Mouse (Mus musculus) intestine, embryonic 14.5 days (tissue): ENCODE data around the gene Sdk2. TPM values are rescaled to one million over a fixed set of nuclear protein-coding genes. Genes with fewer than 3 reads are reported as not detected.

Experiments
- ATAC-seq: fragments of 200-750 bp; cut with Nextera tagmentation; replicated peaks from 2 replicates; pipeline ENCODE4 v1.8.0; 2017; ENCODE audit warnings: low read depth, moderate number of reproducible peaks, moderate TSS enrichment, moderate library complexity; ENCODE audit not compliant: low FRiP score, low TSS enrichment
- DNase-seq: peaks from one replicate; pipeline ENCODE4 v3.0.0-alpha.2; 2018; ENCODE audit warnings: low spot score
- H3K27ac ChIP-seq: fragments of 300-500 bp; sonication (generic); 2 replicates; pipeline ENCODE4 v1.5.1; 2014; ENCODE audit warnings: low read depth, mild to moderate bottlenecking, control low read depth
- H3K27me3 ChIP-seq: fragments of 300-500 bp; sonication (generic); replicated peaks from 2 replicates; pipeline ENCODE4 v1.6.1; 2014; ENCODE audit warnings: low read length, control low read depth; ENCODE audit not compliant: control insufficient read depth, insufficient read depth
- H3K36me3 ChIP-seq: fragments of 300-500 bp; sonication (generic); 2 replicates; pipeline ENCODE4 v1.6.1; 2014; ENCODE audit warnings: low read length, control low read depth; ENCODE audit not compliant: control insufficient read depth, insufficient read depth
- H3K4me1 ChIP-seq: fragments of 300-500 bp; sonication (generic); replicated peaks from 2 replicates; pipeline ENCODE4 v1.6.1; 2014; ENCODE audit warnings: low read length, control low read depth, mixed read lengths; ENCODE audit not compliant: control insufficient read depth, insufficient read depth
- H3K4me2 ChIP-seq: fragments of 300-500 bp; sonication (generic); 2 replicates; pipeline ENCODE4 v1.6.1; 2014; ENCODE audit warnings: low read length
- H3K4me3 ChIP-seq: fragments of 300-500 bp; sonication (generic); 2 replicates; pipeline ENCODE4 v1.5.1; 2014; ENCODE audit warnings: low read depth, low read length, control low read depth, mixed read lengths
- H3K9ac ChIP-seq: fragments of 300-500 bp; sonication (generic); 2 replicates; pipeline ENCODE4 v1.6.1; 2014; ENCODE audit warnings: mild to moderate bottlenecking, low read length
- H3K9me3 ChIP-seq: fragments of 300-500 bp; sonication (generic); 2 replicates; pipeline ENCODE4 v1.6.1; 2016; ENCODE audit warnings: low read length, control low read depth; ENCODE audit not compliant: control insufficient read depth
- WGBS: fragments of 180-500 bp; shearing (Covaris S2); extraction: QIAGEN DNeasy Blood & Tissue Kit; methylation state at CpG from one replicate; pipeline ENCODE4 v1.1.7; 2014; 5-methylcytosine and 5-hydroxymethylcytosine counted together
- polyA plus RNA-seq: library from polyadenylated mRNA; unstranded; fragments of >200 nt; fragmentation: Nextera tagmentation; extraction: Ambion mirVana; gene quantifications from 2 replicates; pipeline ENCODE4 v1.2.1, GENCODE M21; 2014

Sdk2 gene
- polyA plus RNA-seq, 1 experiment from 2014 or later = 3.1 TPM

- H3K36me3 ChIP-seq = no peaks in the 10 kb centered on the region
- no peak overlapping the region for H3K4me2 ChIP-seq
- H3K27me3 ChIP-seq = no peaks in the 10 kb centered on the region
- DNase-seq = no peak
- H3K4me3 ChIP-seq = no peak overlapping the region
- ATAC-seq = no peak
- WGBS = 41% methylated on average over 11 of the region's 11 CpGs
- no peak overlapping the region for H3K27ac ChIP-seq
- H3K9ac ChIP-seq = no peak overlapping the region
- H3K4me1 ChIP-seq = peaks cover 20% of the 10 kb centered on the region
- no peaks in the 10 kb centered on the region for H3K9me3 ChIP-seq
Measured at GRCm38 (mm10) chr11:114019087-114019486, 47.8 kb downstream of the Sdk2 start.

- Histone ChIP-seq H3K36me3 (no peaks in the 10 kb centered on the region), H3K27me3 (no peaks in the 10 kb centered on the region), H3K27ac (no peak overlapping the region), H3K4me1 (peaks cover 20% of the 10 kb centered on the region), H3K4me2 (no peak overlapping the region), H3K9me3 (no peaks in the 10 kb centered on the region), H3K9ac (no peak overlapping the region), H3K4me3 (no peak overlapping the region)
- ATAC-seq (no peak), DNase-seq (no peak)
- 43% methylated on average over 14 of the region's 14 CpGs for WGBS
Measured at GRCm38 (mm10) chr11:114016889-114017392, 49.9 kb downstream of the Sdk2 start.

- no peak overlapping the region for H3K4me3 ChIP-seq
- H3K9me3 ChIP-seq = no peaks in the 10 kb centered on the region
- peaks cover 26% of the 10 kb centered on the region for H3K4me1 ChIP-seq
- no peaks in the 10 kb centered on the region for H3K27me3 ChIP-seq
- H3K36me3 ChIP-seq = no peaks in the 10 kb centered on the region
- H3K4me2 ChIP-seq = peak overlapping the region; percentile 8; the same call in 1 of the 2 replicates
- DNase-seq (peak; percentile 61), ATAC-seq (no peak)
- 24% methylated on average over 15 of the region's 15 CpGs for WGBS
- H3K9ac ChIP-seq = no peak overlapping the region
- no peak overlapping the region for H3K27ac ChIP-seq
Measured at GRCm38 (mm10) chr11:114016108-114016888, 50.5 kb downstream of the Sdk2 start.

DNA sequence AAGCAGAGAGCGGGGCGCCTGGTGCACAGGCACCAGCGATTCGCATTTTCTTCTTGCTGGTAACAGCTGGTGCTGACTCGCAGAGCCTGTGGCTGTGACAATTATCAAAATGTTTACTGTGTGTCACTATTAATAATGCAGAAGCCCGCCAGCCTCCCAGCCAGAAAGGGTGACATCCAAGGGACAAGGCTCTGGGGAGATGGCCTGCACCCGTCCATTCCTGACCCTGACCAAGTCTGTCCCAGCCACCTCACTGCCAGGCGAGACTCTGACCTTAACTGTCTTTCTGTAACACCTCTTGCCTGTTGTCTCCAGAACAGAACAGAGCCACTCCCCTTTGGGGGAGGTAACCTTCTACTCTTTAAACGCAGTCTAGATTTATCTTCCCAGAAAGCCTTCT lies 55.3 kb downstream of the Sdk2 start:
- no peak for ATAC-seq
- no peak overlapping the region for H3K27ac ChIP-seq
- no peaks in the 10 kb centered on the region for H3K27me3 ChIP-seq
- H3K4me3 ChIP-seq = no peak overlapping the region
- no peak overlapping the region for H3K9ac ChIP-seq
- no peaks in the 10 kb centered on the region for H3K36me3 ChIP-seq
- 25% methylated on average over 9 of the region's 9 CpGs for WGBS
- DNase-seq = no peak
- no peak overlapping the region for H3K4me2 ChIP-seq
- peaks cover 26% of the 10 kb centered on the region for H3K4me1 ChIP-seq
- H3K9me3 ChIP-seq = no peaks in the 10 kb centered on the region

DNA sequence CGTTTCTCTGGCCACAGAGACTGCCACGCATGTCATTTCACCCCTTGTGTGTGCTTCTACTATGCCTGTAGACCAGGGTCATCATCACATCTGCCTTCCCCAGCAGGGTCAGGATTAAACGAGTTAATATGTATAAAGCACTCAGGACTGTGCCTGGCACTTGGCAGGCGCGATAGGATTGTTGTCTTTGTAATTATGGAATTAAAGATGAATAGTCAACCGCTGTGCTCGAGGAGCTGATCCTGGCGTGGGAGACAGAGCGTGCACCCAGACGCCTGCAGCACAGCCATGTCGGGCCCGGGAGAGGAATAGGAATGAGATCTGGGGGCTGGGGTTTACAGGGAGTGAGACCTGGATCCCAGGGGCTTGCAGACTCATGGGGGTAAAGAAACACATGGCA lies 61.0 kb downstream of the Sdk2 start:
- H3K36me3 ChIP-seq = no peaks in the 10 kb centered on the region
- H3K4me1 ChIP-seq = no peaks in the 10 kb centered on the region
- no peak overlapping the region for H3K27ac ChIP-seq
- no peak overlapping the region for H3K4me3 ChIP-seq
- H3K4me2 ChIP-seq = no peak overlapping the region
- ATAC-seq = no peak
- no peaks in the 10 kb centered on the region for H3K27me3 ChIP-seq
- H3K9ac ChIP-seq = no peak overlapping the region
- no peak for DNase-seq
- 49% methylated on average over 12 of the region's 12 CpGs for WGBS
- no peaks in the 10 kb centered on the region for H3K9me3 ChIP-seq

- WGBS = 93% methylated on average over 7 of the region's 7 CpGs
- no peak for ATAC-seq
- no peak overlapping the region for H3K27ac ChIP-seq
Measured at GRCm38 (mm10) chr11:114004651-114005050, 62.2 kb downstream of the Sdk2 start.

DNA sequence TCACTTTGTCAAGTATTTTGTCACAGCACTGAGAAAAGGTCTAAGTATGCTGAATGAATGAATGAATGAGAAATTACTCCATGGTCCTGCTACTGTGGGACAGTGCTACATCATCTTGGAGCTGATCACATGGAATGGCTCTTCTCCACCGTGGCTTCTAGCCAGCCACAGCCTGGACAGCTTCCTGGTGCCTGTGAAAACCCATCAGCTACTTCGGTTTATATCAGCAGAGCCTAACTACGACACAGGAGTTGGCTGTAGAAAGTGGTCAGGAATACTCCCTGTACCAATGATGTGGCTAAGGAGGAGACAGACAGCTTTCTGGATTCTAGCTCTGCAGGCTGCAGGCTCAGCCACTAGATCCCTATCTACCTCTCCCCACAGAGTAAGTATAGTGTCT lies 63.7 kb downstream of the Sdk2 start:
- Histone ChIP-seq H3K4me2 (no peak overlapping the region), H3K4me1 (no peaks in the 10 kb centered on the region), H3K27me3 (no peaks in the 10 kb centered on the region), H3K27ac (no peak overlapping the region), H3K36me3 (no peaks in the 10 kb centered on the region), H3K9me3 (no peaks in the 10 kb centered on the region), H3K9ac (no peak overlapping the region), H3K4me3 (no peak overlapping the region)
- DNase-seq (no peak), ATAC-seq (no peak)
- 82% methylated on average over 3 of the region's 3 CpGs for WGBS

More at GRCm38 (mm10) chr11:114004651-114005050, 62.2 kb downstream of the Sdk2 start:
- Histone ChIP-seq H3K4me3 (no peak overlapping the region), H3K4me1 (no peaks in the 10 kb centered on the region), H3K27me3 (no peaks in the 10 kb centered on the region), H3K9ac (no peak overlapping the region), H3K9me3 (no peaks in the 10 kb centered on the region), H3K4me2 (no peak overlapping the region), H3K36me3 (no peaks in the 10 kb centered on the region)
- DNase-seq = no peak

- Histone ChIP-seq H3K4me1 (no peaks in the 10 kb centered on the region), H3K27ac (no peak overlapping the region), H3K9me3 (no peaks in the 10 kb centered on the region), H3K36me3 (no peaks in the 10 kb centered on the region), H3K27me3 (no peaks in the 10 kb centered on the region), H3K4me2 (no peak overlapping the region), H3K9ac (no peak overlapping the region), H3K4me3 (no peak overlapping the region)
- ATAC-seq = no peak
- 53% methylated on average over 6 of the region's 6 CpGs for WGBS
- no peak for DNase-seq
Measured at GRCm38 (mm10) chr11:114000051-114000450, 66.8 kb downstream of the Sdk2 start.

DNA sequence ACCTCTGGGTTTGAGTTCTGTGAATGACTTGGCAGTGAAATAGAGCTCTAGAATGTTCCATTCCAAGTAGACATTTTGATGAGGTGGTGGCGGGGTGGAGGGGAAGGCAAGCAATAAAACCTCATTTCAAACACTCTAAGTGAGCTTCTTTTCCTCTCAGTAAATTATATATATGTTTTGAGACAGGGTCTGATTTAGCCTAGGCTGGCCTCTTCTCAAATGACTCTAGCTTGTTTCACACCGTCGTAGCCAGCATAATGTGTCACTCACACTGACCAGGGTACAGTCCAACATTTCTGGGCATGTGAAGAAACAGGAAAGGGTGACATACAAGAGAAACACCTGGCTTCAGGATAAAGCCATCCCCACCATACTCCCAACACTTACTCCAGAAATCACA lies 68.1 kb downstream of the Sdk2 start:
- Histone ChIP-seq H3K36me3 (no peaks in the 10 kb centered on the region), H3K9me3 (no peaks in the 10 kb centered on the region), H3K9ac (no peak overlapping the region), H3K4me2 (no peak overlapping the region), H3K27ac (no peak overlapping the region), H3K27me3 (no peaks in the 10 kb centered on the region), H3K4me3 (no peak overlapping the region), H3K4me1 (no peaks in the 10 kb centered on the region)
- ATAC-seq (no peak), DNase-seq (no peak)
- WGBS = 94% methylated on average over 3 of the region's 3 CpGs
